Mouse (Mus musculus): Measurements from ENCODE around the gene Aatf.
"Not testable (repeated sequence)": the region's sequence is repeated elsewhere in the genome, so short reads cannot be mapped to it uniquely, and the experiment has no call there.

Gene Aatf

GRCm38 (mm10) chr11:84430336-84430735 is 83.0 kb downstream of the Aatf start:
- no peak for DNase-seq

DNA sequence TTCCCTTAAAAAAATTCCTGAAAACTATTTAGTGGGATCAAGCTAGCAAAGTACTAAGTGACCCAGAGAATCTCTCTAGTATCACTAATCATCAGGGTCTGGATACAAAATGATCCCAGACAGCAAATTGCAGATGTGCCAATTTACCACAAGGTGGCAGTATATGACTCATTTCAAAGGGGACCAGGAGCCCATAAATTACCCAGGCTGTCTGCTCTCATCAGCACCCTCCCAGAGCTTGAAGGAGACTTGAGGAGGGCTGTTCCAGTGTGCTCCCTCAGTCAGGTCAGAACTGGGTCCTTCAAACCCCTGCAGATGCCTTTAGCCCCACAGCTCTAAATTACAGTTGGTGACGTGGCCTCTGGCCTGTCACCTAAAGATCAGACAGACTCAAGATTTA is 83.7 kb downstream of the Aatf start:
- DNase-seq, result no peak

- DNase-seq, result no peak
These were observed 86.7 kb downstream of the Aatf start for GRCm38 (mm10) chr11:84426633-84426998.

GRCm38 (mm10) chr11:84425736-84426632 is 87.3 kb downstream of the Aatf start:
- no peak for DNase-seq

- DNase-seq, result no peak
These were observed 92.5 kb downstream of the Aatf start for GRCm38 (mm10) chr11:84420779-84421178.

GRCm38 (mm10) chr11:84413111-84413510 is 100.2 kb downstream of the Aatf start:
- no peak for DNase-seq

GRCm38 (mm10) chr11:84412201-84412934 is 101.0 kb downstream of the Aatf start:
- DNase-seq, result no peak

DNA sequence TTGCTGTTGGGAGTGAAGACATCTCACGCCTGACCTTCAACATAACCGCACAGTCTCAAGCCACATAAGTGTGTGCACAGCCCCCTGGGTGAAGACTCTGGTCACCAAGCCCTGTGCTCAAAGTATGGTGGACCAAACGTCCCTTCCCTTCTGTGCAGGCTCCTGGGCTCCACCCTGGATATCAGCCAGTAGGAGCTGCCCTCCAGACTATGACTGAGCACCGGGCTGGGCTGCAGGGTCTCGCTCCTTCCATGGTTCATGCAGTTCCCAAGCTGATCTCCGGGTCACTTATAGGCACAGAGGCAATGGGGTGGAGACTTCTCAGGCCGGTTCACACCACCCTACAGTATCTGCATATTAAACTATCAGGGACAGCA is 101.7 kb downstream of the Aatf start:
- no peak for DNase-seq

- no peak for DNase-seq
These were observed 102.3 kb downstream of the Aatf start for GRCm38 (mm10) chr11:84410879-84411641.

DNA sequence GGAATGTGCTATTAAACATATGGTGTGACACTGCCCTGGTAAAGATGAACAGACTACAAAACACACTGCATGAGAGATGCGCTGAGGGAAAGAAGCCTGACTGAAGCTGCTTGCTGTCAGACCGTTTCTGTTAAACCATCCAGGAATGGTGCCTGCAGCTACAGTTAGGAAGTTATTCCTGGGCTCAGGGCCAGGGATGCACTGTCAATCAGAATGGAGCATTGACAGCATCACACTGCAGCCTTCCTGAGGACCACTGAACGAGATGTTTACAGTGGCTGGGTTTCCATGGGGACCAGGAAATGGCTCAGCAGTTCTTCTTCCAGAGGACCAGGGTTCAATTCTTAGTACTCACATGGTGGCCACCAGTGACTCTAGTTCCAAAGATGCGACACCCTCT is 102.9 kb downstream of the Aatf start:
- DNase-seq, result no peak

DNA sequence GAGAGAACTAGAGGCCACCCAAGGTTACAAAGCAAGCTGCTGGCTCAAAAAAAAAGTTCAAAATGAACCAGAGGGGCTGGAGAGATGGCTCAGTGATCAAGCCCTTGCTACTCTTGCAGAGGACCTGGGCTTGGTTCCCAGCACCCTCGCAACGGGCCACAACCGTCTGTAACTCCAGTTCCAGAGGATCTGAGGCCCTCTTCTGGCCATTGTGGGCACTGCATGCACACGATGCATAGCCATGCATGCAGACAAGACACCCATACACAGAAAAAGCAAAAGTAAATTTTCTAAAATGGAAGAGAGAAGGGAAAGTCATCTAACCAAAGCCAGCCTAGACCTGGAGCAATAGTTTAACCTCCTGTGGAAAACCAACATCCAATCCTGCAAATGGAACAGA is 106.6 kb downstream of the Aatf start:
- no peak for DNase-seq

GRCm38 (mm10) chr11:84395010-84395409 is 118.3 kb downstream of the Aatf start:
- DNase-seq, result no peak

DNA sequence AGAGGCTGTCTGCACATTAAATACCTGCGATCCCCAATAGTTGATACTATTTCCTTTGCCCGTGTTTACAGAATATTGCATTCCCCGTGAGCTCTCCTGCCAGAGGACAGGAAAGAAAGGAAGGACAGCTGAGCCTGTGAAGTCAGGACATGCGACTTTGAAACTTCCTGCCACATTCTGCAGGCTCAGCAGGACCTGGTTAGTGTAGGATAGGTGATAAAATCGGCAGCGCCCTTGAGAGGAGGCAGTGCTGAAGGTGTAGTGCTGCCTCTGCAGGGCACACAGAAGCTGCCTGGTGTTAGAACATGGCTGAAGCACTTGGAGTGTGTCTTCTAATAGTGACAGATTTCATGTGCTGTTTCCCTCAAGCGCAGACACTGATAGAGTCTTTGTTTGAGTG is 119.8 kb downstream of the Aatf start:
- DNase-seq, result no peak

DNA sequence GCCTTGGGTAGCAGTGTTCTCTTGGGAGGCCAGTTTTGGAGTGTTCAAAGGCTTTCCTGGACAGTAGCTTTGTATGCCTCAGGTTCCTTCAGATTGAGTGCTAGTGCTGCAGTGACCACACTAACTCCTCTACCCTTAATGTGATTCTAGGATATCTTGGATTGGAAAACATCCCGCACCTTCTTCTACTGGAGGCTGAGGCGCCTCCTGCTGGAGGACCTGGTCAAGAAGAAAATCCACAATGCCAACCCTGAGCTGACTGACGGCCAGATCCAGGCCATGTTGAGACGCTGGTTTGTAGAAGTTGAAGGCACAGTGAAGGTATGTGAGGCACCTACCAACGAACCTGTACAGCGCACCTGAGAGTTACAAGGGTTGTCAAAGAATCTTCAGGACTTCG is 121.3 kb downstream of the Aatf start:
- not testable (repeated sequence) for DNase-seq

GRCm38 (mm10) chr11:84391126-84391525 is 122.2 kb downstream of the Aatf start:
- DNase-seq, result no peak

- DNase-seq, result no peak
These were observed 124.0 kb downstream of the Aatf start for GRCm38 (mm10) chr11:84389332-84389731.

DNA sequence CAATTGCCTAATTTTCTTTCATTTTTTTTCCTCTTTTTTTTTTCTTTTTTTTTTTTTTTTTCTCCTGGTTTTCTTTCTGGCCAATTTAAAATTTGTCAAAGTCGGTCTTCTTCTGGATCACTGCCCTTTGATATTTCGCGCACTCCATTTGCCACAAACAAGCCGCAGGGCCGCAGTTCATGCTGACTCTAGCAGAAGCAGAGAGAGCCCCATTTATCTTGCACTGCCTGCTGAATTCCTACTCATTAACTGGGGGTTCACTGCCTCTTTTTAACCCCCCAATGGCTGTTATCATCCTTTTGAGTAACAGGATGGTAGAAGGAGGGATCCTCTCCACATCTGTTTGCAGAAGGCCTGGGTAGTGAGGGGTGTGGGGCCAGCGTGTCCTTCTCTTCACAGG is 129.4 kb downstream of the Aatf start:
- DNase-seq, result no peak

- DNase-seq, result no peak
These were observed 130.9 kb downstream of the Aatf start for GRCm38 (mm10) chr11:84382450-84382849.

GRCm38 (mm10) chr11:84376510-84377365 is 136.6 kb downstream of the Aatf start:
- no peak for DNase-seq

- DNase-seq, result no peak
These were observed 137.3 kb downstream of the Aatf start for GRCm38 (mm10) chr11:84375951-84376496.

DNA sequence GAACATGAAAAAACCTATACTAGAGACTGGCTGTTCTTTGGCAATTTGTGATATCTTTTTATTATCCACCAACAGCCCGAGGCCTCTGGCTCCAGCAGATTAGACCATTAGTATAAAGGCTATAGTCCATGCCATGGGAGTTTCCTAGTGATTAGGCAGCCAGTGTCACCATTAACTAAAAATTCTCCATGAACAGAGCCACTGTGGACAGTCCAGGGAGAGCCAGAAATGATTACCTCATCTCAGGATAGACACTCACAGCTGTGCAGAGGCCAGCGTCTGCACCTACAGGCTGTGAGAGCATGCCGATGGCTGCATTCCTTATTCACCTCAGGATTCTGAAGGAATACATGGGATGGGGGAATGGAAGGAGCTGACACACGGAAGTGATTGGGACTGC is 140.2 kb downstream of the Aatf start:
- DNase-seq, result no peak

Measured in right cerebral cortex, postnatal 25 days (tissue).